Mouse (Mus musculus) kidney, postnatal 36 days (tissue): ENCODE results near the gene Rps10.
A peak's percentile ranks its signal among the peaks of the same experiment; 100 is the strongest.
"Not testable (repeated sequence)": the region's sequence is repeated elsewhere in the genome, so short reads cannot be mapped to it uniquely, and the experiment has no call there.

Source experiments
- DNase-seq, 2 experiments: peaks; one replicate each; pipeline ENCODE4 v3.0.0; 2021 to 2022; ENCODE audit warnings: mixed read lengths in 2 of 2

Gene Rps10

DNA sequence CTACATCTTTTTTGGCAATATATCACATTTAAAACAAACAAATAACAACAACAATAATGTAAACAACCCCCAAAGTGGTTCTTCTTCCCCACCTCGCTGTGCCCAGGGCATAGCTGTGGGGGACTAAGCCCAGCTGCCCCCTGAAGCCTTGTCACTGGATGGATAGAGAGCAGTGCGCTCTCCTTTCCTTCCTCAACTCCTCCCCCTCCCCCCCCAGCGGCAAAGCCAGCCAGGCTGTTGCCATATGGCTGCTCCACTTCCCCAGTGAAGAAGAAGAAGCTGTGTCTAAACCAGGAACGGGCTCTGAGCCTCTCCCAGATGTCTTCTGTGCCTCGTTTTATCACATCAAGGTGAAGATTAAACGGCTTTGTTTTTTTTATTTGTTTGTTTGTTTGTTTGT lies 6.6 kb upstream of the Rps10 start:
- DNase-seq = no peak

DNA sequence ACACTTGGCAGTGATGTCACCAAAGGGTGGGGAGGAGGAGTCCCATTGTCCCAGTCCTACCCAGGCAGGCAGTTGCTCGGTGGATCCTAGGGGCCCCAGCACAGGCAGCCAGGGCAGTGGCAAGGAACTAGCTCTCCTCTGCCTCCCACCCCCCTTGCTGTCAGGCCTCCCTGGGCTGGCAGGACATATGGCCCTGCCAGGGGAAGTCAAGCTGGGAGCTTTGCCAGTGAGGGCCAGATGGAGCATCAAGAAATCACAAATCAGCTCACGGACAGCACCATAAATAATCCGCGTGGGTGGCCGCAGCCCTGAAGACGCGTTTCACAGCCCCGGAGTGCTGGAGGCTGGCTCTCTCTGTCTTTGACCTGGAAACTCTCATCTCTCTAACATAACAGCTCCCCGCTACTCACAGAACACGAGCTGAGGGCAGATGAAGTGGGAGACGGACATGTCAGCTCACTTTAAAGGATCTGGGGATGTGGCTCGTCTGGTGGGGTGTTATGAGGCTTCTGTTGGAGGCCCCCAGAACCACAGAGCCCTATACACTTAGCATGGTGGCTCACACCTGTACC lies 6.1 kb upstream of the Rps10 start:
- no peak for DNase-seq

DNA sequence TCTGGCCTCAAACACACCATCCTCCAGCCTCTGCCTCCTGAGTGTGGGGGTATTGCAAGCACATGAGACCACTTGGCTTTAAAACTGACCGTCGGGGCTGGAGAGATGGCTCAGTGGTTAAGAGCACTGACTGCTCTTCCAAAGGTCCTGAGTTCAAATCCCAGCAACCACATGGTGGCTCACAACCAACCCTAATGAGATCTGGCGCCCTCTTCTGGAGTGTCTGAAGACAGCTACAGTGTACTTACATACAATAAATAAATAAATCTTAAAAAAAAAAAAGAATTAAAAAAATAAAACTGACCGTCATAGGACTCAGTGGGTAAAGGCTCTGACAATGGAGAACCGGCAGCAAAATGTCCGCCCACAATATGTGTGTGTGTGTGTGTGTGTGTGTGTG lies 3.4 kb upstream of the Rps10 start:
- DNase-seq = not testable (repeated sequence)

DNA sequence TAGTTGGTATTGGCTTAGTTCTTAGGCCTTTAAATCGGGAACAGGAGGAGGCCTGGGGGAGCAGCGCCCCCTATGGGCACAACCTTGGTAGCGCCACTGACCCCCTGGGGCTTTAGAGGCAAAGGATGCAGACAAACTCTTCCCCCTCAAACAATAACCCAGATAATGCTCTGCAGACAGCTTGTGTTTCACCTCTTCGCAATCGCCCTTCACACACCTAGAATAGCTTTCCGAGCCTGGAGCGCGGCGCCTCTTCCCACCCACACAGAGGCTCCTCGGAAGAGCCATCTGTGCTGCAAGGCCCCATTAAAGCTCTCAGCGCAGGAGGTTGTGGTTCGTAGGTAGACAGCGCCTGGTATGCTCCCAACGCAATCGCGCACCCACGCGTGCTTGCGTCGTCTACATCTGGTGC lies 2.5 kb upstream of the Rps10 start:
- DNase-seq = peak in 1 of 2 experiments; percentile 42

DNA sequence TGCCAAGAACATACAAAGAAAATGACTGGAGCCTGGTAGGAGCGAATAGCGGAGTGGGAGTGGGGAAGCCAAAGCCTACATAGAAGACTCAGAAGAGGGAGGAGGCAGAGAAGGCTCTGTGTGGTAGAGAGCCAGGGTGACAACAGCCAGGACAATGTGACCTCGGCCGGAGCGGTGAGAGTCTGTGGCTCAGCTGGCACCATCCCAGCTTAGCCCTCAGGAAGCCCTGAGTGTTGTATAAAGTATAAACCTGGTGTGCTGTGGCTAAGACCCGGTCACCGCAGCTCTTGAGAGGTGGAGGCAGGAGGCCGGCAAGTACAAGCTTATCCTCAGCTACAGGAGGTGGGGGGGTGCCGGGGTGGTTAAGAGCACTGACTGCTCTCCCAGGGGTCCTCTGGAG lies 864 bp upstream of the Rps10 start:
- DNase-seq = peak; percentile 23 to 49

DNA sequence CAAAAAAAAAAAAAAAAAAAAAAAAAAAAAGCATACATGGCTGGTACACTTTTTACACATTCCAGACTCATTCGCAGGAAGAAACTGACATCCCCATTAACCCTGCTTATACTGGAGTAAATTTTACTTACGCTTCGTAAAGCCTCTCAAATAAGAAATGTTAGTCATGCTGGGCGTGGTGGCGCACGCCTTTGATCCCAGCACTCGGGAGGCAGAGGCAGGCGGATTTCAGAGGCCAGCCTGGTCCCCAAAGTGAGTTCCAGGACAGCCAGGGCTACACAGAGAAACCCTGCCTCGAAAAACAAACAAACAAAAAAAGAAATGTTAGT lies 930 bp downstream of the Rps10 start:
- not testable (repeated sequence) for DNase-seq

DNA sequence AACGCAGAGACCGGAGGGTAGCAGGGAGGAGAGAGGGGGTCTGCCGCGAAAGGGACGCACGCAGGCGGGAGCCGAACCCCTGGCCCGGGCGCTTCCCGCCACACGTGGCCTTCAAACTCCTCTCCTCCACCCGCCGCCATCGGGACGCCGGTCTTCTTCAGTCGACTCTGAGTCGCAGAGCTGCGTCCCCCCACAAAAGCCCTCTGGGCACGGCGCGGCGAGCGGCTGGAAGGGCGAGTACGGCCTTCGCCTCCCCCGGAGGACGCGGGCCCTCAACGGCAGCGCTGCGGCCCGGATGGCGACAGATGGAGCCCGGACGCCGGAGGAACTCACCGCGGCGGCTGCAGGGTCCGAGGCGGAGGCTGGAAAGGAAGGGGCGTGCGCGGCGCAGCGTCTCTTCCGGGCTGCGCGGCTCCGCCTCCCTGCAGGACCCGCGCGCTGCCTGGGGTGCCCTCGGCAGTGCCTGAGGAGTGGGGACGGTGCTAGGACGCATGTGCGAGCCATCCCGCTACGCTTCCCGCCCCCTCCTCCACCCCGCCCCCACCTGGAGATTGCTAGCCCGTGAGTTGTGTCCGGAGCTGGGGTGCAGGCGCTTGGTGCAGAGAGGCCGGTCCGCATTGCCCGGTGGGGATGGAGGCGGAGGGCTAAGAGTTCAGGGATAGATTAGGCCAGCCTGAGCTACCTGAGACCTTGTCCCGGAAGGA lies 1.4 kb downstream of the Rps10 start, which contains the start of gene RPS10-NUDT3:
Gene RPS10-NUDT3 (minus strand): TSS at position 352 of the 704 bp plus-strand sequence.
- DNase-seq = peak; percentile 90 to 94

DNA sequence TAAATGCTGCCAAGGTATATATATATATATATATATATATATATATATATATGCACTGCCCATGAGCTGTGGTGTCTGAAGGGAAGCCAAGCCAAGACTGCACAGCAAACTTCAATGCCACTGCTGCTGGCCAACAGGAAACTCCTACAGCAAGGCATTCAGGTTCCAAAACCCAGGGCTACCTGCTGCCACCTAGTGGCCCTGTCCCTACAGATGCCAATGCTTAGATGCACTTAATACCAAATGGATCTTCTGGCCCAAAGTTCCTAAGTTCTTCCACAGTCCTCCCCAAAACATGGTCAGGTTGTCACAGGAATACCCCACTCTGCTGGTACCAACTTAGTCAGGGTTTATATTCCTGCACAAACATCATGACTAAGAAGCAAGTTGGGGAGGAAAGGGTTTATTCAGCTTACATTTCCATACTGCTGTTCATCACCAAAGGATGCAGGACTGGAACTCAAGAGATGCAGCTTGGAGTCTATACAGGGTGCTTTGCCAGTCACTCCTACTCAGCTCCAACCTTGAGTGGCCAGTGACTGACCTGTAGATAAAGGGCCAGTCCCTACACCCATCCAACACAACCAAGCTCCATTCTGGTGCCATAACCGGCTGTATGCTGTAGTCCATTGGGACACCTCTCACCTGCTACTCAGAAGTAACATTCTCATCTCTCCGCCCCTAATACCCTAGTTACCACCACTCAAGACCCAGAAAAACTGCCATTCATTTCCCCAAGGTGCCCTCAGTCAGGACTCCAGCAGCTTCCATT lies 7.0 kb downstream of the Rps10 start:
- peak; percentile 90 to 96 for DNase-seq

DNA sequence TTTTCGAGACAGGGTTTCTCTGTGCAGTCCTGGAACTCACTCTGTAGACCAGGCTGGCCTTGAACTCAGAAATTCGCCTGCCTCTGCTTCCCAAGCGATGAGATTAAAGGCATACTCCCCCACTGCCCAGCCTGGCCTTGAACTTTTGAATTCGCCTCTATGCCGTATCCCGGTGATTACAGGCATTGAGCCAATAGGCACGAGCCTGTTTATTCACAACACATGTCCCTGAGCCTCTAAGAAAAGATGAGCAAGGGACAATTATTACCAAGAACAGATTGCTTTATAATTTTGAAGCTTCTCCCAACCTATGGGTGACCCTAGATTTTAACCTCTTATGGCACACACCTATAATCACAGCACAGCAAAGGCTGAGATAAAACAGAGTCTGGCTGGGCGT lies 8.1 kb downstream of the Rps10 start:
- DNase-seq = no peak

DNA sequence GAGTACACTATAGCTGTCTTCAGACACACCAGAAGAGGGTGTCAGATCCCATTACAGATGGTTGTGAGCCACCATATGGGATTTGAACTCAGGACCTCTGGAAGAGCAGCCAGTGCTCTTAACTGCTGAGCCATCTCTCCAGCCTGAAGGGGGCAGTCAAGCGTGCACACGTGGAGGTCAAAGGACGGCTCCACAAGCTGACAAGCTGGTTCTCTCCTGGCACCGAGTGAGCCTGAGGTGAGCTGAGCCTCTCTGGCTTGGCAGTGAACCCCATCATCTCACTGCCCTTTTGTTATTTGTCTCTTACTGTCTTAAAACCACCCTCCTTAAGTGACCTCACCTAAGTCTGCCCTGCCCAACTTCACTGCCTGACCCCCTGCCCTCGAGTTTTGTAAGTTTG lies 9.0 kb downstream of the Rps10 start:
- DNase-seq = peak; percentile 82 to 83

DNA sequence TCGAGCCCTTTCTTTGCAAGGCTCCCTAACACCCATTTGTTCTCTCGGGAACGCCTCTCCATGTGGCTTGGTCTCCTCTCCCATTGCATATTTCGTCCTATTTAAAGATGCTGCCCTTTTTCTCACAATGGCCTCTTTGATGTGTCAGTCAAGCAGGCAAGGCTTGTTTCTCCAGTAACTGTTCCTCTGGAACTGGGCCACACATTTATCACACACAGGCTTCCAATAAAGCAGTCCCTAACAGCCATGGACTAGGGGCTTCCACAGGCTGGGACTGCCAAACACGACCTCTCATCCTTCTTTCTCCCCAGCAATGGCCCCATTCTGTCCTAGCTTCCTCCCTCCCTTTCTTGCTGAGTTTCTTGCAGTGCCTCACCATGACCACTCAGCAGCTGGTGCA lies 9.8 kb downstream of the Rps10 start:
- DNase-seq = no peak

DNA sequence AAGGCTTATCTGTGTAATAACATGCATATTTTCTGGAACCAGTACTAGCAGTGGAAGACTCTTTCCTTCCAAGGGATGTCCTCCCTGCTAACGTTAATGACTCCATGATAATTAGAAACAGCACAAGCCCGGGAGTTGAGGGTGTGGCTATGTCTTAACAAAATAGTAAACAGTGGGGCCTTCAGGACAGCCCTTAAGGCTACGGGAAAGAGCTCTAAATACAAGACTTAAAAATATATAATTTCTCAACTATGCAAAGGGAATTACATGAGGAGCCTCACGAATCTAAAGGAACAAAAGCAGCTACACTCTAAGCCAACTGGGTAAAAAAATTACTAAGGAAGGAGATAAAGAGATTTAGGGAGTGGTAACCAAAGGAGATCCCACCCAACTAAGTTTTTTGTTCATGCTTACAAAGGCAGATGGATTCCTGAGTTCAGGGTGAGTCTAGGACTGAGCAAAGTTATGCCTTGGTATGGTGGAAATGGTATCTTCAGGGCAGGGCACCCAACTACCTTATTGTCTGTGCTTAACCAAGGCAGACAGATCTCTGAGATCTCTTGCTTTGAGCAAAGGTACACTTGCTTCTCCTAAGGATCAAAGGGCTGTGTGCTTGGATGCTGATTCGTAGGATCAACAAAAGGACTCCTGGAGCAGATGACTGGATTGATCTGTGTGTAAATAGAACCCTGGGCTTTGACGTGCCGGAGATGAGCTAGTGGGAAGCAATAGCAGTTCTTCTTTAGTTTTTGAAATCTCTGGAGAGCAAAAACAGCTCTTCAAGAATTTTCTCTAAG lies 10.8 kb downstream of the Rps10 start:
- no peak for DNase-seq

DNA sequence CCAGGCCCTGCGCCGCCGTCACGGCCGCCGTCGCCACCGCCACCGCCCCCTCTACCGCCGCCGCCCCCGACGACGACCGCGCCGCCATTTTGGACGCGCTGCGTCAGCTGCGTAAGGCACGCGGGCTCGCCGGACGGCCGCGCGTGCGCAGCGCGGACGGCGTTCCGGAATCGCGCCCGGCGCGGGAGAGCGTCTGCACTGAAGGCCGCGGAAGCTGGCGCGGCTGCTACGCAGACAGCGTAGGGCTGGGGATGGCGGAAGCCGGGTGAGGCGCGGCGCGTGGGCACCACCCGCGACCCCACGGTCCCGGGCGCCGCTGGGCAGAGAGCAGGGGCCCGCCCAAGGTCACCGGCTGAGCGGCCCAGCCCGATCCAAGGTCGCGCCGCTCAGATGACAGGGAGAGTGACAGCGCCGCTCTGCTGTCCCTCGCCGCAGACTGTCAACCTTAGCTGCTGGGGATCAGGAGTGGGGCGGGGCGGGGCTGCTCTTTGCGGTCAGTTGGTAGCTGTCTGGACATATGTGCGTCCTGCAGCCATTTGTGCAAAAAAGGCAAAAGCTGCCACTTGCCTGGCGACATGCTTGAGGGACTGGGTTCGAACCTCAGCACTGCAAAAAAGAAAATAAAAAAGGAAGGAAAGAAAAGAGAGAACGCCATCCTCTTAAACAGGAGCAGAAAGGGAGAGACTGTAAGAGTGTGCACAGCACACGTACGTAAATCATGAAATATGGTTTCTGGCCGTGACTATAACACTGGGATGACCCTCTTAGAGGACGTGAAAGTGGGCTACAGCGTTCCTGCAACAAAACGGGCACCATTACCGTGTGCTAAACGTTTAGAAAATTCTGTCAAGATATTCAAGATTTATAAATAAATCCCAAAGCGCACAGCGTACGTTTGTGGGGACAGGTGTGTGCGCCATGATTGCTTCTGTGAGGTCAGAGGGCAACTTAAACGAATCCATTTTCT lies 12.8 kb downstream of the Rps10 start, which contains the start of gene Nudt3:
Gene Nudt3 (minus strand): TSS at position 136 of the 967 bp plus-strand sequence.
- DNase-seq = peak; percentile 84 to 94

DNA sequence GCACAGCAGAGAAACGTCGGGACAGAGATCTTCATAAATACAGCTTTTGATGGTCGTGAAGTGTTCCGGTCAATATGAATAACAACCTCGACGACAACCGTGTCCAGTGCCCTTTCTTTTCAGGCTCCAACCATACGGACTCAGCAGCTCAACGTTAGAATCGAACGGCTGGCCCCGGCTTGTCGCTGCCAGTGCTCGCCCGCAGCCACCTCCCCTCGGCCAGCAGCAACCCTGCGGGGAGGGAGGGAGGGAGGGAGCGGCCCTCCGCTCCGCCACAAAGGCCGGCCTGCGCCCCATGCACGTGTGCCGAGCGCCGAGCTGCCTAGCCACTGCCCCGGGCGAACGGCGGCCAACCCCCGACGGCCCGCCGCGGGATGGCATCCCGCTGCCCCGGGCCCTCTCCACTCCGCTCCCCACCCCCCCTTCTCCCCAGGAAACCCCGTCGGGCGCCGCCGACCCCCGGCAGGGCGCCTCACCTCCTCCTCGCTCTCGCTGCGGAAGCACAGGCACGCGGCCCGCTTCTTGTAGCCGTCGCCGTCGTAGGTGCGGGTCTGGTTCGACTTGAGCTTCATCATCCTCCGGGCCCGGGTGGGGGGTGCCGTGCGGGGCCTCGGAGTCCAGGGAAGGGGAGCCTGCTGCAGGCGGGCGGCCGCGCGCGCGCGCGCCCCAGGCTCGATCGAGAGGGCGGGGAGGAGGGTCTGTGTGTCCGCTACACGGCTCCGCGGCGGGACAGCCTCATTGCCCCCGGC lies 13.7 kb downstream of the Rps10 start:
- DNase-seq = peak in 1 of 2 experiments; percentile 65

DNA sequence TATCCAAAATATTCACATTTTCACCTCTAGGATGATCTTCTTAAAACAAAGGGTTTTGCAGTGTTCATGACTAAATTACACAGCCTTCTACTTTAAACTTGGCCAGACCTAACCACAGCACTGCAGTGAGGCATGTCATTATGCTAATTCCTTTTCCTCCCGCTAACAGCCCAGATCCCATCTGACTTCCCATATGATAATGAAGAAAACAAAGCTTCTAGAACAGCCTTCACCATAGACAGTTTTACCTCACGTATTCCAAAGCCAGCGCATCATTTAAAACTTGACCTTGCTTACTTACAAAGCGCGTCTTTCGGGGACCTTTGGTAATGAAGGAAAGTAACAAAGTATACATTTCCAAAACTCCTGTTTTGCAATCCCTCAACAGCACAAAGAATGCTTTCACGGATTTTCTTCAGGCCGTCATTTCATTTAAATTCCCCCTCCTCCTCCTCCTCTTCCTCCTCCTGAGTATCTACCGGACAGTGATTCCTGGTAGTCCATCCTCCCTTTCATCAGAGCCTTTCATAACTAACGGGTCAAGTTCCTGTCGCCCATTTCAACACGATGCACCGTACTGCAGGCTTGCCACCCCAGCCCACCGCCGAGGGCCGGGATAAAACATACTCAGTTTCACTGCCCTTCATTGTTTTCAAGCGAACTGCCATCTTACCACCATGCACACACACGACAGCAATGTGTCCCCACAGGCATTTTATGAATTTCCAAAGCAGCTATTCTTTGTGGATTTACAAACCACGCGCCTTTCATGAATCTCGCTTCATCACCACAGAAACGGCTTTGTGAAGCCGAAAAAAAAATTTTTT lies 14.6 kb downstream of the Rps10 start:
- DNase-seq = peak in 1 of 2 experiments; percentile 22

DNA sequence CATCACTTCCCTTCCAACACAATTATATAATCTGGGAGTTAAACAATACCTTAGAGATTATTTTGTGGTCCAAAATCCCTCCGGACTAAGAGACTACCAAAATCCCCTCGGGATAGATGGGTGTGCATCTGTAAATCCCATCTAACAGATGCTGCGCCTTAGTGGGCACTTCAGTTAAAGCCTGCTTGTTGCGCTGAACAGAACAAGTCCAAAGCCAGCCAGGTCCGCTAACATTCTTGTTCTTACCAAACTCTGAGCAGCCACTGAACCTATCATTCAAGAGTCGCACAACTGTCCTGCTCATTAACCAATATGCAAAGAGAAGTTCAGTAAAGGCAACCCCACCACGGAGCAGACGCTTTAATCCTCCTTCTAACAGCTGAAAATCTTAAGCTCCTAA lies 15.3 kb downstream of the Rps10 start:
- DNase-seq = no peak

DNA sequence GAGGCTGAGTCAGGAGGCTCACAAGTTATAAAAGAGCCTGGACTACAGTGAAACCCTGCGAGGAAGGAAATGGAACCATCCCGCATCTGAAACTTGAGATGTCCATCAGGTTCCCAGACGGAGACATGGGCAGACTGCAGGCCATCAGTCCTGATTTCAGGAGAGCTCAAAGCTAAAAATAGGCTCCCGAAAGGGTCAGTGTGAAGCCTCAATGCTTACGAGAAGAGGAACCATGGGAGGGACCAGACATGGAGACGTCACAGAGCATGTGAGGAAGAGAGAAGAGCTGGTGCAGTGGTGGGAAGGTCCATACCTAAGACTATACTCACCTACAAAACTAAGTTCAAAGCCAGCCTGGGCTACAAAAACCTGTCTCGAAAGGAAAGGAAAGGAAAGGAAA lies 21.1 kb downstream of the Rps10 start:
- no peak for DNase-seq

DNA sequence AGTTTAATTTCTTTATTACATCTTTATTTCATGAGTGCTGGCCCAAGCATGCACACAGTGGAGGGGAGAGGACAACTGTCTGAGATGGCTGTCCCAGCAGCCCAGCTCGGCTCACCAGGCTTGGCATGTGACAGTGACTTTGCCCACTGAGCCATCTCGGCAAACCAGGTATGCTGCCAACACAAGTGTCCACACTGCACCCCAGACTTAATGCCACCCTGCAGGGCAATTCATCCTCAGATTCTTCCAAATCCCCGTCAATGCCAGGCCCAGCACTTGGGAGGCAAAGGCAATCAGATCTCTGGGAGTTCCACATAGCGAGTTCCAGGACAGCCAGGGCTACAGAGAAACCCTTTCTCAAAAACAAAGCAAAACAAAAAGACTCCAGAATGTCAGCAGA lies 23.5 kb downstream of the Rps10 start:
- DNase-seq = no peak

DNA sequence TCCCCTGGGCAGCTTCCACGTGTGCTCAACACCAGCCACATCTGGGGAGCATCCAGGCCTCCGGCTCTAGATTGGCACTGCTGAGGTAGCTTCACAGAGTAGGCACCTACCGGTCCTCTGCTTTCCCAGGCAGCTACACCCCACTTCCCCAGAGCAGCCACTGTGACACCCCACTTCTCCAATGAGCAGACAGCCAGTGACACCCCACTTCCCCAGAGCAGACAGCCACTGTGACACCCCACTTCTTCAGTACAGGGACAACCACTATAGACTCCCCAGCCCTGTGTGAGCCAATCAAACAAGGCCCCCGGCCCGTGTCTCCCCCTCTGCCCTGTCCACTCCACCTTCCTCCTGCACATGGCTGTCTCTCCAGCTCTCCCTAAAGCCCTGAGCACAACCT lies 24.5 kb downstream of the Rps10 start:
- DNase-seq = no peak

DNA sequence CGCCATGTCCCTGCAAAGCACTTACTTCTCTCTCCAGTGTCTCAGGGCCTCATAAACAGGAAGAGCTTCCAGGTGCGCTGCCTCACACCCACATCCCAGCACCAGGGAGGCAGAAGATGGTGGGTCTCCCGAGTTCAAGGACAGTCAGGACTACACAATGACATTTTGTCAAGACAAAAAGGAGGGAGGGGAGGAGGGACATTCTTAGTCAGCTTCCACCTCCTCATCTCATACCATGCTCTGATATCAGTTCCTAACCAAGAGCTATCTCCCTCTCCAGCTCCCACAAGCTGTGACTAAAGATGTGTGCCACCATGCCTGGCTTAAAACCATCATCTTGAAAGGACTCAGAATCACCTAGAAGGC lies 25.0 kb downstream of the Rps10 start:
- no peak for DNase-seq
